Mouse (Mus musculus) G1E (cell line): Measurements from ENCODE around the gene Cobll1.

Experiments
- CTCF ChIP-seq: IDR thresholded peaks from 2 replicates; pipeline ENCODE4 v1.5.1; 2012; ENCODE audit warnings: low read depth, low read length, inconsistent platforms, mixed read lengths
- GATA1 ChIP-seq: IDR thresholded peaks from 2 replicates; pipeline ENCODE4 v1.6.1; 2012; ENCODE audit warnings: borderline replicate concordance, low read length, inconsistent platforms, mixed read lengths
- TAL1 ChIP-seq: conservative IDR thresholded peaks from 2 replicates; pipeline ENCODE4 v1.6.1; 2012; ENCODE audit warnings: low read depth, low read length, inconsistent platforms, mixed read lengths

DNA sequence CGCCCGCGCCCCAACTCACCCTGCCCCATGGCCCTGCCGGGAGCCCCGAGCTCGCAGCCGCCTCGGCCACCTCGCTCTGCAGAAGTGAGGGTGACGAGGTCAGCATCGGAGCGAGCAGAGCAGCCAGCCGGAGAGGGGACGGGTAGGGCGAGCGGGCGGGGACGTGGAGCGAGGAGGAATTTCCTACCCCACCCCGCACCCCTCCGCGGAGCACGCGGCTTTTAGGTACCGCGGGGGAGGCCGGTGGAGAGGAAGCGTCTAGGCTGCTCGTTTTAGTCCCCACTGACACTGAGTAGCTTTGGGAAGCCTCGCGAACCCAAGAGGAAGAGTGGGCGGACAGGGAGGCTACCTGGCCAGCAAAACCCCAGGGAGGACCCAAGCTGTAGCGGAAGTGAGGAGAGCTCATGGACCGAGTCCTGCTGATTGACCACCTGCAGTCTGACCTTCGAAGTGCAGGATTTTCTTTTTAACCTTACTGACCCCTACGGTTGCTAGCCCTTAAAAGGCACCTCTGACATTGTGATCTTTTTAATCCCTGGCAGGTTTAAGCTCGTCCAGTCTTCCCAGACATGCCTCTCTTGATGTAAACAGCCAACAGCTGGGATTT, at the start of gene Cobll1:
- TF ChIP-seq CTCF = no peak
- TF ChIP-seq TAL1 = no peak
- TF ChIP-seq GATA1 = no peak
